Mouse (Mus musculus): ENCODE measurements at regions not wholly inside any gene's neighbourhood (a gene's known extent, or its start where the extent isn't known, plus 50 kb on each side); places are given as distances from the start of the nearest gene placed in this dataset.

DNA sequence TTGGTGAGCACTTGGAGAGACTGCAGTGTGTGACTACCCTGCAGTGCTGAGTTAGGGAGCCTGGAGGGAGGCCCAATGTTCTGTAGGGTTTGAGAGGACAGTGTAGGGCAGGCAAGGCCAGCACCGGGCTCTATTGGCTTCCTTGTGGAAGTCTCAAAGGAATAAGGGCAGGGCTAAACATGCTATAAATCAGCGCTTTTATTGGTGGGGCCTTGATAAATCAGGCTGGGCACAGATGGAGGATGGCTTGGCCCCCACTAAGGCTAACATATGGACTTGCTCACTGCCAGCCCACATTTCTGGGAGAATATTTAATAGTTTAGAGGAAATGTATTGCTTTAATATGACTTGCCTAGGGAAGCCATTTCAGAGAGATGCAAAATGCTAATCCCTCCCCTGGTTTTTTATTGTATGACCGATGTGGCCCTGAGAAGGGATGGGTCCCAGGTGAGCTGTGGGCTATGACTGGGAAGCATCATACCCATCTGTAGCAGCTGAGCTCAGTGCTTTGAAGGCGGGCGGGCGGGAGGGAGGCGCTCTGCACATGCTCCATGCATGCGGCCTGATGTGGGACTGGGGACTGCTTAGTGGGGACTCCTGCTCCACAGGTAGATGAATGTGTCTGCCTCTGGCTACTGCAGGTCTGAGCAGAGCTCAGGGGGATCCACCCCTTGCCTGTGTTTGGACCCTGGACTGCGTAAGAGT, 584.4 kb downstream of the Tbc1d22a start:
- no peak overlapping the region for H3K4me2 ChIP-seq (ENCODE audit: low read depth, low read length)
- WGBS = 82% methylated on average over 9 of the region's 9 CpGs
- DNase-seq (ENCODE audit: low spot score) (no peak), ATAC-seq (ENCODE audit: insufficient read depth, low read depth) (no peak)
- H3K9me3 ChIP-seq (replicated peaks; ENCODE audit: control insufficient read depth, low read length) = no peaks in the 10 kb centered on the region
- no peaks in the 10 kb centered on the region for H3K4me1 ChIP-seq (ENCODE audit: control insufficient read depth, insufficient read depth)
- H3K27ac ChIP-seq (ENCODE audit: low read depth) = no peak overlapping the region
- TF ChIP-seq CTCF (IDR thresholded peaks at IDR 0.05; ENCODE audit: low read depth) (no peak), EP300 (IDR thresholded peaks at IDR 0.05; ENCODE audit: low read depth) (no peak)
- no peaks in the 10 kb centered on the region for H3K36me3 ChIP-seq (replicated peaks; ENCODE audit: control insufficient read depth, insufficient read depth, low read length)
- no peak overlapping the region for H3K9ac ChIP-seq (replicated peaks; ENCODE audit: low read depth, low read length)
- no peaks in the 10 kb centered on the region for H3K27me3 ChIP-seq (ENCODE audit: control insufficient read depth, insufficient read depth, low read length)
- H3K4me3 ChIP-seq (ENCODE audit: low read depth, low read length) = no peak overlapping the region

DNA sequence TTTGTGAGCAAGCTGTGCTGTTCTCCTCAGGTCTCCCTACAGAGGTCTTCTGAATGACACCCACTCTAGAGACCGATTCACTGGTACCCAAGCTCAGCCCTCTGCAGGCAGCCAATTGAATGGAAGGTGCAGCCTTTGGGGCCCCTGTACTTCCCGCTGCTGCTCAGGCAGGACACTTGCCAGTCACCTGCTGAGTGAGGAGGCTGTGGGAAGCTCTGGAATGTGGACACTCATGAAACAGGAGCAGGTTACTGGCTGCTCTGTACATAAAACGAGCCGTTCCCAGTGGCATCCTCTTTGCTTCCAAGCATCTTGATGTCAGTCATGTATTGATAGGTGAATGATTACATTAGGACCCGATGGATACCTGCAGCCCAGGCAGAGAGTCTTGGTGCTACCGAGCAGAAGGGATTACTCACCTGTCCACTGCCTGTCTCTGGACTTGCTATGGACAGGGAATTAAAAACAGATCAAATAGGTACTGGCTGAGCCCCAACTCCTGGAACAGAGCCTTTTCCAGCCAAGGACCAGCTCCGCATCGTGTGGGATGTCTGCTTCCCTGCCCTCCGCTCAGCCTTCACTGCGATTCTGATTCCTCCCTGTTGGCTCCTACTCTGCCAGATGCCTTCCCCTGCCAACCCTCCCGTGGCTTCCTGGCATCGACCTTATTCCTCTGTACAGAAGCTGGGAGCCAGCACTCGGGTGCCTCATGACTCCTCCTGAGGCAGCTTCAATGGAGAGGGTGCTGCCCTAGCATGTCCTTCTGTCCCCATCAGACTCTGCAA, 593.2 kb downstream of the Tbc1d22a start:
- Histone ChIP-seq H3K27me3 (ENCODE audit: control insufficient read depth, insufficient read depth, low read length) (no peaks in the 10 kb centered on the region), H3K4me2 (ENCODE audit: low read depth, low read length) (no peak overlapping the region), H3K27ac (ENCODE audit: low read depth) (no peak overlapping the region), H3K9ac (replicated peaks; ENCODE audit: low read depth, low read length) (no peak overlapping the region), H3K36me3 (replicated peaks; ENCODE audit: control insufficient read depth, insufficient read depth, low read length) (no peaks in the 10 kb centered on the region), H3K4me3 (ENCODE audit: low read depth, low read length) (no peak overlapping the region), H3K4me1 (ENCODE audit: control insufficient read depth, insufficient read depth) (no peaks in the 10 kb centered on the region), H3K9me3 (replicated peaks; ENCODE audit: control insufficient read depth, low read length) (no peaks in the 10 kb centered on the region)
- ATAC-seq (ENCODE audit: insufficient read depth, low read depth) = no peak
- no peak for TF ChIP-seq EP300 (IDR thresholded peaks at IDR 0.05; ENCODE audit: low read depth)
- no peak for TF ChIP-seq CTCF (IDR thresholded peaks at IDR 0.05; ENCODE audit: low read depth)
- no peak for DNase-seq (ENCODE audit: low spot score)
- WGBS = 69% methylated on average over 13 of the region's 13 CpGs

DNA sequence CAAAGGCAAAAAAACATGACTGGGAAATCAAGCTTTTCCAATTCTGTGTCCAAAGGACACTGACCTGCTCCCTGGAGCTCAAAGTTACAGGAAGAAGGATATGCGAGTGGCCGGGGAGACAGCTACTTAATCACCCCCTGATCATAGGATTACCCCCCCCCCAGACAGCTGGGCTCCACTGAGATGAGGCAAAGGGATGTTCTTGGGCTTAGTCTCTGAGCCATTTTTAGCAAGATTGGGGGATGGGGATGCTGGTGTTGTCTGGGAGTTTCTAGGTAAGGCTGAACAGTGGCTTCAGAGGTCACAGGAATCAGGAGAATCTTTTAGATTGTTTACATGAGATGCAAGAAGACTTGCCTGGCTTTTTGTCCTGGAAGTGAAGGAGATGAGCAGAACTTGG, 597.6 kb downstream of the Tbc1d22a start:
- Histone ChIP-seq H3K27me3 (ENCODE audit: control insufficient read depth, insufficient read depth, low read length) (no peaks in the 10 kb centered on the region), H3K27ac (ENCODE audit: low read depth) (no peak overlapping the region), H3K4me3 (ENCODE audit: low read depth, low read length) (no peak overlapping the region), H3K9ac (replicated peaks; ENCODE audit: low read depth, low read length) (no peak overlapping the region), H3K4me2 (ENCODE audit: low read depth, low read length) (no peak overlapping the region), H3K9me3 (replicated peaks; ENCODE audit: control insufficient read depth, low read length) (no peaks in the 10 kb centered on the region), H3K4me1 (ENCODE audit: control insufficient read depth, insufficient read depth) (no peaks in the 10 kb centered on the region), H3K36me3 (replicated peaks; ENCODE audit: control insufficient read depth, insufficient read depth, low read length) (no peaks in the 10 kb centered on the region)
- TF ChIP-seq CTCF (IDR thresholded peaks at IDR 0.05; ENCODE audit: low read depth) (no peak), EP300 (IDR thresholded peaks at IDR 0.05; ENCODE audit: low read depth) (no peak)
- DNase-seq (ENCODE audit: low spot score) (no peak), ATAC-seq (ENCODE audit: insufficient read depth, low read depth) (no peak)
- WGBS = 36% methylated on average over 2 of the region's 2 CpGs

DNA sequence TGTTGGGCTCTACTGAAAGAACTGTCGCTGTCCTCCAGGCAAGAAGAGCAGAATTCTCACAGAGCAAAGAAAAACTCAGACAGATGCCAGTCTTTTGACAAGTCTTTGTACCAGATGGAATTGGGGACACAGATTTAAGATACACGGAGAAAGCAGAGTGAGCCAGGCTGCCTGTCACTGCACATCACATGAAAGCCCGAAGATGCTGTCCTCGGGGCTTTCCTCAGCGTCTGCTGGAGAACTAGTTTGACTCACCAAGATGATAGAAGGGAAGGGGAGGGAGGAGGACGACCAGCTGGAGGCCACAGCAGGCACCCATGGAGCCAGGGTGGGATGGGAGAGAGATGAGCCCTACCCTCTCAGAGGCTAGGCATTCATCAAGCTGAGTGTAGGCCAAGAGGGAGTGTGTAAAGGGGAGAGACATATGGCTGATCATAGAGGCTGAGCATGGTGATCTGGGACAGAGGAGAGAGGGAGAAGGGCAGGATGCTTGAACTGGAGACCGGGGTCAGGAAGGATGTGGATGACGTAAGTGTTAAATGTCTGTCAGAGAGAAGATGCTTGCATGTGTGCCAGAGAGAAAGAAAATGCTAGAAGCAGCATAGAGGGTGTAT, 600.7 kb downstream of the Tbc1d22a start:
- no peak overlapping the region for H3K4me2 ChIP-seq (ENCODE audit: low read depth, low read length)
- 51% methylated on average over 8 of the region's 8 CpGs for WGBS
- ATAC-seq (ENCODE audit: insufficient read depth, low read depth) = no peak

DNA sequence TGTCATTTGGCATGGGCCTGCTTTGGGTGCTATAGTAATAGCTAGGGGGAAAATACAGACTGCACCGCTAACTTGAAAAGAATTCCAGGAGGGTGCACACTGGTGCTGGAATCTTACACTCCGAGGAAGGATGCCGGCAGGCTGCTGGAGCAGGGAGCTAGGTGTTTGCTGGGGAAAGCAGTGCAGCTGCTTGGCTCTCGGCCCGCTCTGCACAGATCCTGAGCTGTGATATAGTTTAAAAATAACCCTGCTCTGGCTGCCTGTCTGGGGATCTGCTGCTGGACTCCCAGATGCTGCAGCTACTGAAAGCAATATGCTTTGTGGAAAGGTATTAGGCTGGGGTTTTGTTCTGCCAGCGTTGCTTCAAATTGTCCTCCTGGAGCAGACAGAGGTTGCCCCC, 621.7 kb downstream of the Tbc1d22a start:
- Histone ChIP-seq H3K4me3 (ENCODE audit: low read depth, low read length) (no peak overlapping the region), H3K9ac (replicated peaks; ENCODE audit: low read depth, low read length) (no peak overlapping the region), H3K4me1 (ENCODE audit: control insufficient read depth, insufficient read depth) (0 out of 2 replicates have a peak, but pooled peaks cover 5% of the 10 kb centered on the region), H3K4me2 (ENCODE audit: low read depth, low read length) (no peak overlapping the region), H3K27ac (ENCODE audit: low read depth) (no peak overlapping the region), H3K27me3 (ENCODE audit: control insufficient read depth, insufficient read depth, low read length) (no peaks in the 10 kb centered on the region), H3K9me3 (replicated peaks; ENCODE audit: control insufficient read depth, low read length) (no peaks in the 10 kb centered on the region), H3K36me3 (replicated peaks; ENCODE audit: control insufficient read depth, insufficient read depth, low read length) (no peaks in the 10 kb centered on the region)
- no peak for TF ChIP-seq CTCF (IDR thresholded peaks at IDR 0.05; ENCODE audit: low read depth)
- no peak for TF ChIP-seq EP300 (IDR thresholded peaks at IDR 0.05; ENCODE audit: low read depth)
- DNase-seq (ENCODE audit: low spot score) (no peak), ATAC-seq (ENCODE audit: insufficient read depth, low read depth) (no peak)
- 13% methylated on average over 6 of the region's 6 CpGs for WGBS

More for the DNA sequence above, 600.7 kb downstream of the Tbc1d22a start:
- no peak for DNase-seq (ENCODE audit: low spot score)
- Histone ChIP-seq H3K36me3 (replicated peaks; ENCODE audit: control insufficient read depth, insufficient read depth, low read length) (no peaks in the 10 kb centered on the region), H3K4me1 (ENCODE audit: control insufficient read depth, insufficient read depth) (no peaks in the 10 kb centered on the region), H3K27me3 (ENCODE audit: control insufficient read depth, insufficient read depth, low read length) (no peaks in the 10 kb centered on the region), H3K9me3 (replicated peaks; ENCODE audit: control insufficient read depth, low read length) (no peaks in the 10 kb centered on the region), H3K9ac (replicated peaks; ENCODE audit: low read depth, low read length) (no peak overlapping the region), H3K4me3 (ENCODE audit: low read depth, low read length) (no peak overlapping the region), H3K27ac (ENCODE audit: low read depth) (no peak overlapping the region)
- no peak for TF ChIP-seq CTCF (IDR thresholded peaks at IDR 0.05; ENCODE audit: low read depth)
- TF ChIP-seq EP300 (IDR thresholded peaks at IDR 0.05; ENCODE audit: low read depth) = no peak

Measured in heart, postnatal 0 days (tissue).